Mouse (Mus musculus) myocyte (in vitro differentiated cells): ENCODE measurements around the gene Meaf6. TPM values are rescaled to one million over a fixed set of nuclear protein-coding genes. Genes with fewer than 3 reads are reported as not detected.

Experiments
- H3K27me3 ChIP-seq: one replicate; pipeline ENCODE4 v1.6.1; 2011; ENCODE audit not compliant: control insufficient read depth, insufficient read depth, insufficient read length
- H3K36me3 ChIP-seq: one replicate; pipeline ENCODE4 v1.6.1; 2011; ENCODE audit not compliant: control insufficient read depth, insufficient read depth
- H3K4me2 ChIP-seq: one replicate; pipeline ENCODE4 v1.6.1; 2011; ENCODE audit warnings: low read depth, control low read depth
- H3K4me3 ChIP-seq: one replicate; pipeline ENCODE4 v1.5.1; 2011; ENCODE audit warnings: mild to moderate bottlenecking, control low read depth, moderate library complexity
- H3K79me2 ChIP-seq: one replicate; pipeline ENCODE4 v1.6.1; 2011; ENCODE audit not compliant: control insufficient read depth, insufficient read depth
- H3ac ChIP-seq: one replicate; pipeline ENCODE4 v1.6.1; 2011; ENCODE audit not compliant: control insufficient read depth, insufficient read length
- CEBPB ChIP-seq: IDR thresholded peaks from 2 replicates; pipeline ENCODE4 v1.6.1; 2011; ENCODE audit warnings: mild to moderate bottlenecking, moderate library complexity; ENCODE audit not compliant: poor library complexity, insufficient read depth, severe bottlenecking
- E2F4 ChIP-seq: IDR thresholded peaks from one replicate; pipeline ENCODE4 v1.6.1; 2011; ENCODE audit warnings: mild to moderate bottlenecking, control low read depth, moderate library complexity; ENCODE audit not compliant: insufficient read depth
- MAX ChIP-seq: IDR thresholded peaks from one replicate; pipeline ENCODE4 v1.6.1; 2011; ENCODE audit warnings: low read depth, mild to moderate bottlenecking, control low read depth
- MYOD1 ChIP-seq, 3 experiments: IDR thresholded peaks; one replicate each; pipeline ENCODE4 v1.6.1; 2011; ENCODE audit warnings: control low read depth in 2 of 3, low read depth in 2 of 3, mild to moderate bottlenecking in 2 of 3, moderate library complexity in 1 of 3; ENCODE audit not compliant: insufficient read length in 2 of 3, control insufficient read depth in 1 of 3
- MYOG ChIP-seq, 3 experiments: IDR thresholded peaks; one replicate each; pipeline ENCODE4 v1.6.1; 2011; ENCODE audit warnings: control low read depth in 2 of 3, low read depth in 2 of 3, mild to moderate bottlenecking in 2 of 3; ENCODE audit not compliant: insufficient read length in 2 of 3, control insufficient read depth in 1 of 3, insufficient read depth in 1 of 3
- POLR2A ChIP-seq: IDR thresholded peaks from one replicate; pipeline ENCODE4 v1.6.1; 2011; ENCODE audit warnings: low read depth, mild to moderate bottlenecking, control low read depth, moderate library complexity; ENCODE audit not compliant: insufficient read length
- POLR2AphosphoS2 ChIP-seq: IDR thresholded peaks from one replicate; pipeline ENCODE4 v1.6.1; 2011; ENCODE audit warnings: low read depth, control low read depth; ENCODE audit not compliant: insufficient read length
- REST ChIP-seq: IDR thresholded peaks from one replicate; pipeline ENCODE4 v1.6.1; 2011; ENCODE audit warnings: mild to moderate bottlenecking, control low read depth, moderate library complexity; ENCODE audit not compliant: insufficient read depth, insufficient read length
- SRF ChIP-seq: IDR thresholded peaks from one replicate; pipeline ENCODE4 v1.6.1; 2011; ENCODE audit warnings: low read depth; ENCODE audit not compliant: control insufficient read depth, insufficient read length
- TCF12 ChIP-seq: IDR thresholded peaks from one replicate; pipeline ENCODE4 v1.6.1; 2011; ENCODE audit warnings: mild to moderate bottlenecking, control low read depth; ENCODE audit not compliant: poor library complexity, insufficient read depth, severe bottlenecking
- TCF3 ChIP-seq: IDR thresholded peaks from one replicate; pipeline ENCODE4 v1.6.1; 2011; ENCODE audit warnings: low read depth, control low read depth; ENCODE audit not compliant: insufficient read length
- USF1 ChIP-seq: IDR thresholded peaks from one replicate; pipeline ENCODE4 v1.6.1; 2011; ENCODE audit warnings: low read depth, mild to moderate bottlenecking, control low read depth, moderate library complexity
- polyA plus RNA-seq: library from polyadenylated mRNA; unstranded; fragments of >200 nt; fragmentation: generic; extraction: Trizol; gene quantifications from one replicate; pipeline ENCODE4 v1.2.1, GENCODE M21; 2012; ENCODE audit warnings: missing spikeins

Gene Meaf6
- 19.3 TPM for polyA plus RNA-seq

- Histone ChIP-seq H3K27me3 (no peaks in the 10 kb centered on the region), H3ac (peak within 1 kb of the TSS; percentile 64), H3K4me3 (peak within 1 kb of the TSS; percentile 48), H3K4me2 (peak within 1 kb of the TSS; percentile 98), H3K79me2 (peaks cover 4% of the 10 kb centered on the region), H3K36me3 (peaks cover 5% of the 10 kb centered on the region)
- TF ChIP-seq POLR2A = peak; percentile 82
- TF ChIP-seq TCF3 = no peak
- TF ChIP-seq POLR2AphosphoS2 = peak; percentile 76
- TF ChIP-seq MAX = no peak
- no peak for TF ChIP-seq TCF12
- peak in 1 of 3 experiments; percentile 58 for TF ChIP-seq MYOG (IDR thresholded peaks at IDR 0.05; ENCODE audit: control insufficient read depth in 1 of 3, insufficient read depth in 1 of 3, insufficient read length in 2 of 3, low read depth in 2 of 3)
- TF ChIP-seq SRF = peak; percentile 67
- TF ChIP-seq E2F4 = peak; percentile 62
- TF ChIP-seq MYOD1 (IDR thresholded peaks at IDR 0.05; ENCODE audit: control insufficient read depth in 1 of 3, insufficient read length in 2 of 3, low read depth in 2 of 3) = peak in 1 of 3 experiments; percentile 48
- TF ChIP-seq CEBPB = no peak
These were observed at the start of gene Meaf6 for GRCm38 (mm10) chr4:125084403-125085345. Gene Meaf6, plus strand, starts transcription at chr4:125085134.

DNA sequence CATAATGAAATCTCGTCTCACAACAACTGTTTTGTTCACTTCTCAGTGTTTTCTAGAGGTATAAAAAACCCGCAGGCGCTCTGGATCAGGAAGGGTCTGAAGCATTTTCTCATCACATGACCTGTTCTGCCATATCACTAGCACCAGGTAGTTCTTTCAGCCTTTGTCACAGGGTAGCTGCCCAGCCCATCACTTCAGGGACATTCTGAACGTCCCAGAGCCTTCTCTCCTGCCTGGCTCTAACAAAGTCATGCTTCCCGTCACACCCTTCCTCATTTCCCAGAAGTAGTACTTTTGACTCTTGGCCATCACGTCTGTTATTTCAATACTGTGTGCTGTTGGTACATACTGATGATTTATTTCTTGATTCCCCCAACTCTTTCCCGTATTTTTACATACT lies 40.5 kb upstream of the Meaf6 start:
- H3K79me2 ChIP-seq = no peaks in the 10 kb centered on the region
- TF ChIP-seq E2F4 (no peak), MYOD1 (IDR thresholded peaks at IDR 0.05; ENCODE audit: control insufficient read depth in 1 of 3, insufficient read length in 2 of 3, low read depth in 2 of 3) (no peak), POLR2A (no peak), MYOG (IDR thresholded peaks at IDR 0.05; ENCODE audit: control insufficient read depth in 1 of 3, insufficient read depth in 1 of 3, insufficient read length in 2 of 3, low read depth in 2 of 3) (no peak), SRF (no peak), USF1 (no peak), REST (no peak), MAX (no peak), POLR2AphosphoS2 (no peak), CEBPB (no peak), TCF12 (no peak), TCF3 (no peak)
- peaks cover 66% of the 10 kb centered on the region for H3K36me3 ChIP-seq
- no peaks in the 10 kb centered on the region for H3K27me3 ChIP-seq
- no peak overlapping the region for H3K4me2 ChIP-seq
- H3K4me3 ChIP-seq = no peak overlapping the region
- no peak overlapping the region for H3ac ChIP-seq

DNA sequence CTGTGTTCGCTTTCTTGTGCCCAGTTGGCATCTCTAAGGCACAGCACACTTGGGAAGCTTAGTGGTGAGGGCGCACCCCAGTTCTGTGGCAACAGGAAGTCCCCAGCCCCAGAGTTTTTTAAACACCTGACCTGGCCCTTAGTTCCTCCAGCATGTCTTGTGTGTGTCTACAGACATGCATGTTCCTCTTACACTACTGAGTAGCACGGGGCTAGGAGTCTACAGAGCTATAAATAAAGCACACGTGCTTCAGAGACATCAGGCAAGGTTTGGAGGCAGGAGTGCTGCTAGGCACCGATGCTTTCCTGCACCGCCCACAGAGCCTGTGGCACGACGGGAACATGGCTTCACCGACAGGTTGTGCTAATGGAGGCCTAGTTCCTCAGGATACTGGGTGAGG lies 29.5 kb upstream of the Meaf6 start:
- Histone ChIP-seq H3K79me2 (no peaks in the 10 kb centered on the region), H3K4me2 (no peak overlapping the region), H3K36me3 (peaks cover 30% of the 10 kb centered on the region), H3ac (no peak overlapping the region), H3K4me3 (no peak overlapping the region), H3K27me3 (no peaks in the 10 kb centered on the region)
- TF ChIP-seq E2F4 (no peak), REST (no peak), TCF3 (no peak), CEBPB (no peak), POLR2A (no peak), MYOD1 (IDR thresholded peaks at IDR 0.05; ENCODE audit: control insufficient read depth in 1 of 3, insufficient read length in 2 of 3, low read depth in 2 of 3) (no peak), TCF12 (no peak), MAX (no peak), USF1 (no peak), SRF (no peak), POLR2AphosphoS2 (no peak), MYOG (IDR thresholded peaks at IDR 0.05; ENCODE audit: control insufficient read depth in 1 of 3, insufficient read depth in 1 of 3, insufficient read length in 2 of 3, low read depth in 2 of 3) (no peak)

DNA sequence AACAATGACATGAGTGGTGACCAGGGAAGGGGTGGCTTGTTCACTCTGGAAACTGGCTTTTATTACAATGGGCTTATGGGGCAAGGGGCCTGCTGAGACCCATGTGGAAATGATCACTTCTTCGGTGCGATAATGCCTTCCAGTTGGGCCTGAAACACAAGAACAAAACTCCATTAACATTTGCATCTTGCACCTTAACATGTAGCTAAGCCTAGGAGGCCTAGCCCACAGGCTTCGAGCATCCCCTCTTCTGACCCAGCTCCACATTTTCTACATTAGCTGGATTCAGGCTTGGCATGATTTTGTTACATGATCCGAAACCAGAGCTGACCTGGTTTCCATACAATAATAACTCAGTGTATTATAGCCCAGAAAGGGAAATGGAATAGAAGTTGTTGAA lies 28.5 kb upstream of the Meaf6 start:
- TF ChIP-seq POLR2AphosphoS2 = no peak
- no peak for TF ChIP-seq MYOG (IDR thresholded peaks at IDR 0.05; ENCODE audit: control insufficient read depth in 1 of 3, insufficient read depth in 1 of 3, insufficient read length in 2 of 3, low read depth in 2 of 3)
- no peak for TF ChIP-seq E2F4
- no peak for TF ChIP-seq REST
- TF ChIP-seq MAX = no peak
- TF ChIP-seq POLR2A = no peak
- TF ChIP-seq SRF = no peak
- no peak for TF ChIP-seq TCF12
- H3K4me2 ChIP-seq = no peak overlapping the region
- no peaks in the 10 kb centered on the region for H3K79me2 ChIP-seq
- H3ac ChIP-seq = no peak overlapping the region
- no peak overlapping the region for H3K4me3 ChIP-seq
- peaks cover 27% of the 10 kb centered on the region for H3K36me3 ChIP-seq
- no peaks in the 10 kb centered on the region for H3K27me3 ChIP-seq
